Mouse (Mus musculus) CH12.LX (cell line): ENCODE measurements around the gene Ntm.

Experiments used
- CTCF ChIP-seq, 2 experiments: IDR thresholded peaks in 1 of 2; conservative IDR thresholded peaks in 1 of 2; 2 replicates each; pipeline ENCODE4 v1.5.1; 2011 to 2012; ENCODE audit warnings: low read depth in 2 of 2, low read length in 2 of 2, improper control_type of control experiment in 1 of 2, inconsistent platforms in 1 of 2, mild to moderate bottlenecking in 1 of 2, moderate library complexity in 1 of 2
- JUN ChIP-seq: IDR thresholded peaks from 2 replicates; pipeline ENCODE4 v1.6.1; 2011; ENCODE audit warnings: low read depth, mild to moderate bottlenecking, low read length, improper control_type of control experiment, moderate library complexity; ENCODE audit not compliant: insufficient read depth
- KAT2A ChIP-seq: IDR thresholded peaks from 2 replicates; pipeline ENCODE4 v1.6.1; 2012; ENCODE audit warnings: low read length, improper control_type of control experiment, inconsistent platforms; ENCODE audit not compliant: insufficient replicate concordance
- MAFK ChIP-seq: IDR thresholded peaks from 2 replicates; pipeline ENCODE4 v1.6.1; 2011; ENCODE audit warnings: low read length, improper control_type of control experiment; ENCODE audit not compliant: insufficient replicate concordance
- MYC ChIP-seq: IDR thresholded peaks from 2 replicates; pipeline ENCODE4 v1.6.1; 2011; ENCODE audit warnings: low read depth, mild to moderate bottlenecking, improper control_type of control experiment, low read length
- NRF1 ChIP-seq: IDR thresholded peaks from 2 replicates; pipeline ENCODE4 v1.6.1; 2014; ENCODE audit warnings: low read depth, mild to moderate bottlenecking, inconsistent platforms, low read length, improper control_type of control experiment, moderate library complexity
- POLR2A ChIP-seq: IDR thresholded peaks from 2 replicates; pipeline ENCODE4 v1.6.1; 2011; ENCODE audit warnings: low read depth, mild to moderate bottlenecking, improper control_type of control experiment, low read length
- SMC3 ChIP-seq: IDR thresholded peaks from 2 replicates; pipeline ENCODE4 v1.6.1; 2011; ENCODE audit warnings: low read depth, low read length, improper control_type of control experiment
- ZMIZ1 ChIP-seq: IDR thresholded peaks from 2 replicates; pipeline ENCODE4 v1.6.1; 2012; ENCODE audit warnings: low read depth, mild to moderate bottlenecking, inconsistent platforms, low read length, improper control_type of control experiment

- TF ChIP-seq MAFK (no peak), CTCF (conservative IDR thresholded peaks at IDR 0.05 in 1 of 2, IDR thresholded peaks at IDR 0.05 in 1 of 2; ENCODE audit: low read depth in 2 of 2, low read length in 2 of 2) (no peak), KAT2A (no peak), ZMIZ1 (no peak), JUN (no peak), NRF1 (no peak), SMC3 (no peak), POLR2A (no peak), MYC (no peak)
Measured at GRCm38 (mm10) chr9:29326283-29326682, 636.7 kb downstream of the Ntm start.
